Mouse (Mus musculus) brain, adult 10 weeks (tissue): Measurements from ENCODE around the gene Sptssa. TPM values are rescaled to one million over a fixed set of nuclear protein-coding genes. Genes with fewer than 3 reads are reported as not detected.

ENCODE experiments used
- polyA plus RNA-seq: library from polyadenylated mRNA; stranded (reverse); fragments of 350-450 nt; fragmentation: Illumina TruSeq; extraction: RNeasy Lipid Tissue Mini Kit (QIAGEN cat#74804); gene quantifications from one replicate; pipeline ENCODE4 v1.2.3, GENCODE M21; 2015; ENCODE audit warnings: low read depth, low replicate concordance

Gene Sptssa
- polyA plus RNA-seq: 72.6 TPM

DNA sequence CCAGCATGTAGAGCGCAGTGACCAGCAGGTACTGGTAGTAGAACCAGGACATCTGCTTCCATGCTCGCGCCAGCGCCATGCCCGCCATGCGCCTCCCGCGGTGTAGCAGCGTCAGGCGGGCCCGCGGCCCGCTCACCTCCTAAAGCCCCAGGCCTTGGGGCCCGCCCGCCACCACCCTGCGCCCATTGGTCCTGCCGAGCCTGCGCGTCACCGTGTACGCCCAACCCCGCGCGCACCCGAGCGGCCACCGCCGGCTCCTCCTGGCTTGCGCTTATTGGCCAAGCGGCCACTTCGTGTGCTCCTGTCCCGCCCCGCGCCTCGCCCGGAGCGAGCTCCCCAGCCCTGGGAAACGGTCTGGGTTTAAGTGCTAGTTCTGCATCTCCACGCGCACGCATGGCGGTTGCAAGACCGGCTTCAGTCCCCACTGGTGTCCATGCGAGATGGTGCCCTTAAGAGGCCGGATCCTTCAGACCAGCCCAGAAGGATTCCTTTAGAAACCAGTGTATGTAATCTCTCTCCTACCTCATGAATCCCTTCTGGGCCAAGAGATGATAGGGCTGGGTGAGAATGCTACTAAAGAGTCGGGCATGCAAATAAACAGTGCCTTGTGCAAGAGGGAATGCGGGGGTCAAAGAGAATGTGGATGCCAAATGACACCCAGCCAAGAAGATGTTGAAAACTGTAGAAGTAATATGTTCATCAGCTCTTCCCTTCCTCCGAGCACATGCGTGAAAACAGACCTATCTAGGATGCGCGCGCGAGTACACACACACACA lies at the start of gene Sptssa:
TSS of gene Sptssa (minus strand) at position 178 of the 776 bp plus-strand sequence.

DNA sequence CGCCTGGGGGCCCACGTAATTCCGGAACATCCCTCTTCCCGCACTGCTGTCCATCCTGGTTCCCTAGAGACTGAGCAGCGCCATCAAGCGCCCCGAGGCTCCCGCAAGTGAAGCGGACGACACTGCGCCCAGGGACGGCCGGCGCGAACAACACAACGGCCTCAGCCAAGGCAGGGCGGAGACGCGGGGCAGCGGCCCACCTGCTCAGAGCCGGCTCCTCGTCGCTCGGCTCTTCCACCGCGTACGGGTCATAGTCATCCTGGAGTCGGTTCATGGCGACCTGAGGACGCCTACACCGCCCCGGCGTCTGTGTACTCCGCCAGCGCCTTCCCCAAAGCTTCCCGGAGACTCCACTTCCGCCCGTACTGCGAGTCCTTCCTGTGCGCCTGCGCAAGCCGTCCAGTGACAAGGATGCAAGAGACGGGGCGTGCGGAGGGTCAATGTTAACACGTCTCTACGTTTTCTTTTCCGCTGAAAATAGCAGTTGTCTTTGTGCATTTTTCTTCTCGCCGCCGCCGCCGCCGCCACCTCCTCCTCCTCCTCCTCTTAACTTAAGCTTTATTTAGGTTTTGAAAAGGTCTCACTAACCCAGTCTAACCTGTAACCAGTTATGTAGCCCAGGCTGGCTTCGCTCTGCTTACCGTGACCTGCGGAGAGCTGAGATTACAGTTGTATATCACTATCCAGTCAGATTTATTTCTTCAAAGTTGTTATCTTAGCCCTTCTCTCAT lies 39.3 kb upstream of the Sptssa start, which contains the start of gene Eapp:
TSS of gene Eapp (minus strand) at position 387 of the 731 bp plus-strand sequence.

Other genes with a start within 250 kb of the Sptssa start
- gene Eapp, start 39.3 kb upstream of the Sptssa start, polyA plus RNA-seq: 41.6 TPM
- gene Snx6, start 139.1 kb upstream of the Sptssa start, polyA plus RNA-seq: 57.7 TPM
- 145 TPM for gene Cfl2, start 206.3 kb upstream of the Sptssa start, polyA plus RNA-seq